Mouse (Mus musculus) bone marrow macrophage, adult 2 months (primary cell): ENCODE results near the gene Eps8.

Source experiments
- CTCF ChIP-seq: IDR thresholded peaks from 2 replicates; pipeline ENCODE4 v1.5.1; 2012; ENCODE audit warnings: low read depth, mild to moderate bottlenecking, low read length, moderate library complexity
- POLR2A ChIP-seq: IDR thresholded peaks from 2 replicates; pipeline ENCODE4 v1.6.1; 2012; ENCODE audit warnings: mild to moderate bottlenecking, low read depth, low read length, borderline replicate concordance

- TF ChIP-seq CTCF (no peak), POLR2A (no peak)
Measured at GRCm38 (mm10) chr6:137588481-137589244, 66.0 kb downstream of the Eps8 start.
